Comparison of ENCODE assay signal across 29 mouse cellular contexts in genomic region chr6:78548476-78548875, GRCm38 (mm10).
DNase-seq lines count a peak whose midpoint lies in the region; ATAC-seq and TF ChIP-seq lines count a peak whose summit lies in the region.
"Had no signal": no experiment of that assay in that cellular context is flagged by ENCODE, and none has a peak within 500 bp of the region (broad histone marks: within the 10 kb centered on the region; RNA-seq: fewer than 3 reads in every experiment).

No protein-coding gene starts in this region.

- ATAC-seq in hindbrain, embryonic 16.5 days = 0 out of 2 replicates have a peak, but pooled peaks have one; percentile 31
- no peak for ATAC-seq in hindbrain, embryonic 11.5 days (ENCODE audit: low FRiP score)
- ATAC-seq: intestine, embryonic 15.5 days; lung, postnatal 0 days had no signal

- no peak overlapping the region for H3K4me3 ChIP-seq in hindbrain, embryonic 16.5 days (ENCODE audit: low read length)
- no peak overlapping the region for H3K4me3 ChIP-seq in hindbrain, embryonic 11.5 days (ENCODE audit: low read depth, low read length)
- H3K4me3 ChIP-seq in layer of hippocampus, adult 2 months = no peak overlapping the region
- H3K4me3 ChIP-seq: erythroblast, embryonic 14.5 days; forebrain, embryonic 12.5 days; heart, adult 2 months; heart, embryonic 12.5 days; hindbrain, embryonic 15.5 days; intestine, embryonic 15.5 days; limb, embryonic 10.5 days; limb, embryonic 15.5 days; liver, embryonic 13.5 days; megakaryocyte, embryonic 14.5 days; midbrain, embryonic 12.5 days had no signal

- H3K27ac ChIP-seq in hindbrain, embryonic 16.5 days (ENCODE audit: low read depth, low read length) = no peak overlapping the region
- H3K27ac ChIP-seq in hindbrain, embryonic 11.5 days (ENCODE audit: low read depth, low read length) = no peak overlapping the region
- peak overlapping the region; percentile 82 for H3K27ac ChIP-seq in layer of hippocampus, adult 2 months
- H3K27ac ChIP-seq: forebrain, embryonic 12.5 days; heart, adult 2 months; hindbrain, embryonic 15.5 days; intestine, embryonic 15.5 days; limb, embryonic 10.5 days; limb, embryonic 15.5 days; liver, embryonic 13.5 days; midbrain, embryonic 12.5 days had no signal

- H3K27me3 ChIP-seq in hindbrain, embryonic 16.5 days (replicated peaks; ENCODE audit: control insufficient read depth, insufficient read depth, low read length) = no peaks in the 10 kb centered on the region
- H3K27me3 ChIP-seq in hindbrain, embryonic 11.5 days (ENCODE audit: control insufficient read depth, insufficient read depth, low read length) = no peaks in the 10 kb centered on the region
- H3K27me3 ChIP-seq: forebrain, embryonic 12.5 days; heart, embryonic 12.5 days; hindbrain, embryonic 15.5 days; intestine, embryonic 15.5 days; limb, embryonic 15.5 days; liver, embryonic 13.5 days; megakaryocyte, embryonic 14.5 days; midbrain, embryonic 12.5 days had no signal

- no peak for TF ChIP-seq CTCF in brain, embryonic 14.5 days (IDR thresholded peaks at IDR 0.05; ENCODE audit: borderline replicate concordance, extremely low read depth, insufficient read depth, insufficient read length)
- no peak for TF ChIP-seq CTCF in layer of hippocampus, adult 2 months (conservative IDR thresholded peaks at IDR 0.05)

- DNase-seq in hindbrain, embryonic 11.5 days (ENCODE audit: low spot score) = no peak
- peak; percentile 55 for DNase-seq in brain, embryonic 14.5 days (ENCODE audit: low read depth)
- DNase-seq in layer of hippocampus, adult 2 months (ENCODE audit: low spot score in 2 of 2) = peak; percentile 68 to 79
- DNase-seq in layer of hippocampus, postnatal 36 days = peak; percentile 59 to 60
- DNase-seq in kidney, postnatal 10 days = no peak
- DNase-seq in ovary, adult 18-20 months (ENCODE audit: low spot score) = no peak
- DNase-seq: B cell, adult 2 months; cerebellum, adult 11-12 months; cerebellum, postnatal 10 days; heart, adult 2 months; heart, postnatal 4 days; kidney, adult 8-10 months; kidney, postnatal 14 days; liver, embryonic 13.5 days; lung, adult 18-20 months; lung, postnatal 4 days; retina, postnatal 1 day; right cerebral cortex, postnatal 14 days had no signal

- no peak overlapping the region for H3K4me2 ChIP-seq in hindbrain, embryonic 16.5 days (ENCODE audit: low read length)
- no peak overlapping the region for H3K4me2 ChIP-seq in hindbrain, embryonic 11.5 days (replicated peaks; ENCODE audit: low read depth, low read length)
- H3K4me2 ChIP-seq: forebrain, embryonic 12.5 days; heart, embryonic 12.5 days; hindbrain, embryonic 15.5 days; intestine, embryonic 15.5 days; limb, embryonic 15.5 days; liver, embryonic 13.5 days; midbrain, embryonic 12.5 days had no signal

- H3K9me3 ChIP-seq in hindbrain, embryonic 16.5 days (ENCODE audit: control insufficient read depth, low read length) = no peaks in the 10 kb centered on the region
- H3K9me3 ChIP-seq in hindbrain, embryonic 11.5 days (ENCODE audit: control insufficient read depth, low read length) = no peaks in the 10 kb centered on the region
- H3K9me3 ChIP-seq: forebrain, embryonic 12.5 days; heart, embryonic 12.5 days; hindbrain, embryonic 15.5 days; intestine, embryonic 15.5 days; limb, embryonic 10.5 days; limb, embryonic 15.5 days; liver, embryonic 13.5 days; midbrain, embryonic 12.5 days had no signal

- peaks cover 3% of the 10 kb centered on the region; the same call in 1 of the 2 replicates for H3K4me1 ChIP-seq in hindbrain, embryonic 16.5 days (ENCODE audit: control insufficient read depth, insufficient read depth, low read depth, low read length)
- H3K4me1 ChIP-seq in hindbrain, embryonic 11.5 days (replicated peaks; ENCODE audit: control insufficient read depth, insufficient read depth, low read length) = peaks cover 3% of the 10 kb centered on the region; the same call in 1 of the 2 replicates
- H3K4me1 ChIP-seq: heart, embryonic 12.5 days; intestine, embryonic 15.5 days; limb, embryonic 15.5 days; liver, embryonic 13.5 days; megakaryocyte, embryonic 14.5 days had no signal

- no peak overlapping the region for H3K9ac ChIP-seq in hindbrain, embryonic 16.5 days (ENCODE audit: low read depth, low read length)
- no peak overlapping the region for H3K9ac ChIP-seq in hindbrain, embryonic 11.5 days (ENCODE audit: low read depth, low read length)
- H3K9ac ChIP-seq: forebrain, embryonic 12.5 days; heart, embryonic 12.5 days; hindbrain, embryonic 15.5 days; intestine, embryonic 15.5 days; limb, embryonic 15.5 days; liver, embryonic 13.5 days; midbrain, embryonic 12.5 days had no signal

- 55% methylated on average over 4 of the region's 4 CpGs for WGBS in hindbrain, embryonic 16.5 days
- WGBS in hindbrain, embryonic 11.5 days = 70% methylated on average over 4 of the region's 4 CpGs

- no peak for TF ChIP-seq POLR2A in brain, embryonic 14.5 days (IDR thresholded peaks at IDR 0.05; ENCODE audit: borderline replicate concordance, extremely low read depth, insufficient read depth, insufficient read length, poor library complexity, severe bottlenecking)

- no peaks in the 10 kb centered on the region for H3K36me3 ChIP-seq in hindbrain, embryonic 16.5 days (ENCODE audit: control insufficient read depth, insufficient read depth, low read length)
- H3K36me3 ChIP-seq in hindbrain, embryonic 11.5 days (ENCODE audit: control insufficient read depth, insufficient read depth, low read length) = no peaks in the 10 kb centered on the region
- H3K36me3 ChIP-seq: forebrain, embryonic 12.5 days; heart, embryonic 12.5 days; hindbrain, embryonic 15.5 days; intestine, embryonic 15.5 days; limb, embryonic 10.5 days; limb, embryonic 15.5 days; liver, embryonic 13.5 days; midbrain, embryonic 12.5 days had no signal

Comparison
In these comparisons a context has a peak if more than half of its experiments do, and no peak if none do; other contexts are left out.
1. DNase-seq: peak in brain, embryonic 14.5 days (single experiment), layer of hippocampus, adult 2 months (2 of 2) and layer of hippocampus, postnatal 36 days (2 of 2); none in hindbrain, embryonic 11.5 days (single experiment), kidney, postnatal 10 days (single experiment) and ovary, adult 18-20 months (single experiment).